Mouse (Mus musculus): ENCODE measurements around the gene Wdr44. TPM values are rescaled to one million over a fixed set of nuclear protein-coding genes. Genes with fewer than 3 reads are reported as not detected.

Gene Wdr44
- polyA plus RNA-seq, 2 experiments, result 4.7 to 13.3 TPM

- TF ChIP-seq POLR2A (IDR thresholded peaks at IDR 0.05; ENCODE audit: borderline replicate concordance, extremely low read depth, insufficient read depth, insufficient read length), result no peak
- no peak overlapping the region for H3K27ac ChIP-seq (replicated peaks; ENCODE audit: low read depth, low read length)
- no peaks in the 10 kb centered on the region for H3K9me3 ChIP-seq (ENCODE audit: control insufficient read depth, low read length)
- no peaks in the 10 kb centered on the region for H3K4me1 ChIP-seq (ENCODE audit: control insufficient read depth, insufficient read depth, low read length)
- DNase-seq (ENCODE audit: low spot score) (no peak), ATAC-seq (ENCODE audit: low FRiP score, low read depth) (no peak)
- H3K4me3 ChIP-seq (replicated peaks; ENCODE audit: low read length), result no peak overlapping the region
- no peak overlapping the region for H3K4me2 ChIP-seq (replicated peaks; ENCODE audit: low read depth, low read length, severe bottlenecking)
- WGBS, result 93% methylated on average over 1 of the region's 1 CpGs
- no peak overlapping the region for H3K9ac ChIP-seq (ENCODE audit: low read depth, low read length, severe bottlenecking)
- H3K27me3 ChIP-seq (ENCODE audit: control insufficient read depth, insufficient read depth, low read length), result no peaks in the 10 kb centered on the region
- no peaks in the 10 kb centered on the region for H3K36me3 ChIP-seq (ENCODE audit: control insufficient read depth, insufficient read depth, low read length)
Measured at GRCm38 (mm10) chrX:23840921-23841320, 148.1 kb downstream of the Wdr44 start.

Other genes with a start within 250 kb of the Wdr44 start
- gene Gm4907, start 189.5 kb downstream of the Wdr44 start, polyA plus RNA-seq (2012; rRNA removed), result 0.05 and 0.14 TPM in 2 replicates
- not detected in 2 replicates for gene Gm4907, start 189.5 kb downstream of the Wdr44 start, polyA plus RNA-seq (2014; fragmentation: Nextera tagmentation; extraction: Ambion mirVana)

All from limb, embryonic 14.5 days (tissue).